Mouse (Mus musculus): ENCODE data around the gene Mtln. TPM values are rescaled to one million over a fixed set of nuclear protein-coding genes. Genes with fewer than 3 reads are reported as not detected.

Mtln gene
- 23.3 and 26.8 TPM in 2 replicates for polyA plus RNA-seq (2016; fragmentation: Nextera tagmentation; extraction: Ambion mirVana)

GRCm38 (mm10) chr2:127791919-127792603, at the start of gene Mtln:
Gene Mtln, minus strand, starts transcription at chr2:127792488.
- H3K9me3 ChIP-seq: no peaks in the 10 kb centered on the region
- H3K36me3 ChIP-seq: no peaks in the 10 kb centered on the region
- WGBS: 2% methylated on average over 37 of the region's 37 CpGs
- peaks cover 36% of the 10 kb centered on the region for H3K4me1 ChIP-seq (replicated peaks)
- H3K27me3 ChIP-seq (ENCODE audit: insufficient read depth, poor library complexity, severe bottlenecking): no peaks in the 10 kb centered on the region
- peak within 1 kb of the TSS; percentile 79 for H3K4me3 ChIP-seq
- peak within 1 kb of the TSS; percentile 97 for H3K27ac ChIP-seq
- peak; percentile 91 for DNase-seq (ENCODE audit: low spot score)

GRCm38 (mm10) chr2:127841402-127841801, 49.1 kb upstream of the Mtln start:
- no peak for DNase-seq (ENCODE audit: low spot score)
- 84% methylated on average over 1 of the region's 1 CpGs for WGBS
- Histone ChIP-seq H3K4me3 (no peak overlapping the region), H3K27ac (no peak overlapping the region), H3K36me3 (no peaks in the 10 kb centered on the region), H3K9me3 (no peaks in the 10 kb centered on the region), H3K4me1 (replicated peaks) (peaks cover 8% of the 10 kb centered on the region), H3K27me3 (ENCODE audit: insufficient read depth, poor library complexity, severe bottlenecking) (peaks cover 35% of the 10 kb centered on the region)

- Histone ChIP-seq H3K27ac (no peak overlapping the region), H3K4me1 (replicated peaks) (peaks cover 8% of the 10 kb centered on the region), H3K36me3 (no peaks in the 10 kb centered on the region), H3K27me3 (ENCODE audit: insufficient read depth, poor library complexity, severe bottlenecking) (peaks cover 38% of the 10 kb centered on the region), H3K4me3 (no peak overlapping the region), H3K9me3 (no peaks in the 10 kb centered on the region)
- DNase-seq (ENCODE audit: low spot score): no peak
- 14% methylated on average over 11 of the region's 11 CpGs for WGBS
Measured at GRCm38 (mm10) chr2:127839425-127839824, 47.1 kb upstream of the Mtln start.

GRCm38 (mm10) chr2:127838576-127838975, 46.3 kb upstream of the Mtln start, which contains the start of gene Acoxl:
Gene Acoxl, plus strand, starts transcription at chr2:127838876.
- Histone ChIP-seq H3K27ac (no peak within 1 kb of the TSS), H3K36me3 (no peaks in the 10 kb centered on the region), H3K4me3 (no peak within 1 kb of the TSS), H3K9me3 (no peaks in the 10 kb centered on the region), H3K4me1 (replicated peaks) (peaks cover 8% of the 10 kb centered on the region), H3K27me3 (ENCODE audit: insufficient read depth, poor library complexity, severe bottlenecking) (peaks cover 38% of the 10 kb centered on the region)
- no peak for DNase-seq (ENCODE audit: low spot score)
- WGBS: 77% methylated on average over 7 of the region's 7 CpGs

- peak; percentile 5 for DNase-seq (ENCODE audit: low spot score)
- Histone ChIP-seq H3K9me3 (no peaks in the 10 kb centered on the region), H3K27ac (no peak overlapping the region), H3K4me3 (no peak overlapping the region), H3K4me1 (replicated peaks) (peaks cover 25% of the 10 kb centered on the region), H3K27me3 (ENCODE audit: insufficient read depth, poor library complexity, severe bottlenecking) (peaks cover 6% of the 10 kb centered on the region; the same call in 1 of the 2 replicates), H3K36me3 (peaks cover 13% of the 10 kb centered on the region)
- WGBS: 22% methylated on average over 2 of the region's 2 CpGs
Measured at GRCm38 (mm10) chr2:127832833-127833190, 40.5 kb upstream of the Mtln start.

GRCm38 (mm10) chr2:127832103-127832832, 40.0 kb upstream of the Mtln start:
- WGBS: 44% methylated on average over 11 of the region's 11 CpGs
- Histone ChIP-seq H3K27ac (peak overlapping the region; percentile 89), H3K4me1 (replicated peaks) (peaks cover 25% of the 10 kb centered on the region), H3K36me3 (peaks cover 19% of the 10 kb centered on the region), H3K27me3 (ENCODE audit: insufficient read depth, poor library complexity, severe bottlenecking) (0 out of 2 replicates have a peak, but pooled peaks cover 3% of the 10 kb centered on the region), H3K9me3 (no peaks in the 10 kb centered on the region), H3K4me3 (peak overlapping the region; percentile 82)
- no peak for DNase-seq (ENCODE audit: low spot score)

- Histone ChIP-seq H3K4me1 (replicated peaks) (peaks cover 25% of the 10 kb centered on the region), H3K4me3 (peak within 1 kb of the TSS; percentile 82), H3K27ac (peak within 1 kb of the TSS; percentile 89), H3K27me3 (ENCODE audit: insufficient read depth, poor library complexity, severe bottlenecking) (0 out of 2 replicates have a peak, but pooled peaks cover 3% of the 10 kb centered on the region), H3K9me3 (no peaks in the 10 kb centered on the region), H3K36me3 (peaks cover 26% of the 10 kb centered on the region)
- peak; percentile 95 for DNase-seq (ENCODE audit: low spot score)
- WGBS: under 1% methylated on average over 56 of the region's 56 CpGs
Measured at GRCm38 (mm10) chr2:127831401-127832102, 39.3 kb upstream of the Mtln start, which contains the start of gene Bub1. Gene Bub1, minus strand, starts transcription at chr2:127831865.

GRCm38 (mm10) chr2:127789651-127790270, 2.5 kb downstream of the Mtln start:
- Histone ChIP-seq H3K27me3 (ENCODE audit: insufficient read depth, poor library complexity, severe bottlenecking) (no peaks in the 10 kb centered on the region), H3K4me3 (peak overlapping the region; percentile 77), H3K36me3 (no peaks in the 10 kb centered on the region), H3K4me1 (replicated peaks) (peaks cover 36% of the 10 kb centered on the region), H3K27ac (peak overlapping the region; percentile 94; the same call in 1 of the 2 replicates), H3K9me3 (no peaks in the 10 kb centered on the region)
- no peak for DNase-seq (ENCODE audit: low spot score)
- WGBS: 20% methylated on average over 9 of the region's 9 CpGs

- no peaks in the 10 kb centered on the region for H3K27me3 ChIP-seq (ENCODE audit: insufficient read depth, poor library complexity, severe bottlenecking)
- peak; percentile 39 for DNase-seq (ENCODE audit: low spot score)
- no peaks in the 10 kb centered on the region for H3K36me3 ChIP-seq
- no peaks in the 10 kb centered on the region for H3K9me3 ChIP-seq
- 6% methylated on average over 11 of the region's 11 CpGs for WGBS
- H3K27ac ChIP-seq: peak overlapping the region; percentile 94
- H3K4me3 ChIP-seq: peak overlapping the region; percentile 77
- H3K4me1 ChIP-seq (replicated peaks): peaks cover 36% of the 10 kb centered on the region
Measured at GRCm38 (mm10) chr2:127789138-127789537, 3.1 kb downstream of the Mtln start.

- peak within 1 kb of the TSS; percentile 94 for H3K27ac ChIP-seq
- under 1% methylated on average over 40 of the region's 40 CpGs for WGBS
Measured at GRCm38 (mm10) chr2:127788440-127789116, 3.7 kb downstream of the Mtln start, which contains the start of gene Nphp1. Gene Nphp1, minus strand, starts transcription at chr2:127788897.

GRCm38 (mm10) chr2:127787226-127787625, 5.1 kb downstream of the Mtln start:
- H3K36me3 ChIP-seq: no peaks in the 10 kb centered on the region
- no peaks in the 10 kb centered on the region for H3K27me3 ChIP-seq (ENCODE audit: insufficient read depth, poor library complexity, severe bottlenecking)
- peaks cover 36% of the 10 kb centered on the region for H3K4me1 ChIP-seq (replicated peaks)
- no peak for DNase-seq (ENCODE audit: low spot score)
- no peaks in the 10 kb centered on the region for H3K9me3 ChIP-seq
- WGBS: 95% methylated on average over 5 of the region's 5 CpGs
- H3K4me3 ChIP-seq: no peak overlapping the region
- no peak overlapping the region for H3K27ac ChIP-seq

More at GRCm38 (mm10) chr2:127788440-127789116, 3.7 kb downstream of the Mtln start, which contains the start of gene Nphp1:
- Histone ChIP-seq H3K27me3 (ENCODE audit: insufficient read depth, poor library complexity, severe bottlenecking) (no peaks in the 10 kb centered on the region), H3K9me3 (no peaks in the 10 kb centered on the region), H3K4me1 (replicated peaks) (peaks cover 36% of the 10 kb centered on the region), H3K36me3 (no peaks in the 10 kb centered on the region), H3K4me3 (peak within 1 kb of the TSS; percentile 77)
- DNase-seq (ENCODE audit: low spot score): peak; percentile 88

- Histone ChIP-seq H3K9me3 (no peaks in the 10 kb centered on the region), H3K27ac (no peak overlapping the region), H3K36me3 (peaks cover 52% of the 10 kb centered on the region), H3K4me3 (no peak overlapping the region), H3K27me3 (ENCODE audit: insufficient read depth, poor library complexity, severe bottlenecking) (no peaks in the 10 kb centered on the region), H3K4me1 (replicated peaks) (peaks cover 12% of the 10 kb centered on the region)
- 89% methylated on average over 5 of the region's 5 CpGs for WGBS
- DNase-seq (ENCODE audit: low spot score): no peak
Measured at GRCm38 (mm10) chr2:127778451-127778850, 13.8 kb downstream of the Mtln start.
